Mouse (Mus musculus): ENCODE measurements at regions not wholly inside any gene's neighbourhood (a gene's known extent, or its start where the extent isn't known, plus 50 kb on each side); places are given as distances from the start of the nearest gene placed in this dataset.

GRCm38 (mm10) chr6:81758876-81759275 is 164.6 kb upstream of the Gcfc2 start:
- TF ChIP-seq CTCF (IDR thresholded peaks at IDR 0.05; ENCODE audit: control insufficient read depth, insufficient read depth, insufficient replicate concordance, low read depth, low read length) (no peak), POLR2A (IDR thresholded peaks at IDR 0.05; ENCODE audit: control insufficient read depth, low read depth, low read length) (no peak)

Data from testis, adult 2 months (tissue).